Mouse (Mus musculus) ES-Bruce4 (cell line): ENCODE results near the gene Triap1.

Experiments
- CTCF ChIP-seq: IDR thresholded peaks from one replicate; pipeline ENCODE4 v1.8.1; 2011; ENCODE audit warnings: low read depth, low read length
- POLR2A ChIP-seq: IDR thresholded peaks from one replicate; pipeline ENCODE4 v1.8.1; 2011; ENCODE audit warnings: low read length; ENCODE audit not compliant: insufficient read depth

- TF ChIP-seq CTCF (no peak), POLR2A (no peak)
Observed at GRCm38 (mm10) chr5:115330955-115331354, 10.1 kb upstream of the Triap1 start.
